Mouse (Mus musculus) intestine, postnatal 0 days (tissue): Measurements from ENCODE around the gene Skor1. TPM values are rescaled to one million over a fixed set of nuclear protein-coding genes. Genes with fewer than 3 reads are reported as not detected.

Experiments
- ATAC-seq: fragments of 200-750 bp; cut with Nextera tagmentation; 2 replicates; pipeline ENCODE4 v1.8.0; 2017; ENCODE audit warnings: mild to moderate bottlenecking, moderate TSS enrichment, moderate library complexity
- H3K27ac ChIP-seq: fragments of 300-500 bp; sonication (generic); 2 replicates; pipeline ENCODE4 v1.5.1; 2014; ENCODE audit warnings: mild to moderate bottlenecking, low read depth, low read length, moderate library complexity
- H3K27me3 ChIP-seq: fragments of 300-500 bp; sonication (generic); replicated peaks from 2 replicates; pipeline ENCODE4 v1.6.1; 2014; ENCODE audit warnings: low read length, mixed read lengths; ENCODE audit not compliant: control insufficient read depth, insufficient read depth
- H3K36me3 ChIP-seq: fragments of 300-500 bp; sonication (generic); 2 replicates; pipeline ENCODE4 v1.6.1; 2014; ENCODE audit warnings: mild to moderate bottlenecking, moderate library complexity; ENCODE audit not compliant: control insufficient read depth, insufficient read depth
- H3K4me1 ChIP-seq: fragments of 300-500 bp; sonication (generic); replicated peaks from 2 replicates; pipeline ENCODE4 v1.6.1; 2014; ENCODE audit warnings: antibody characterized with exemption, low read length, mixed read lengths; ENCODE audit not compliant: control insufficient read depth, insufficient read depth
- H3K4me2 ChIP-seq: fragments of 300-500 bp; sonication (generic); replicated peaks from 2 replicates; pipeline ENCODE4 v1.6.1; 2014; ENCODE audit warnings: low read depth, mild to moderate bottlenecking, moderate library complexity
- H3K4me3 ChIP-seq: fragments of 300-500 bp; sonication (generic); 2 replicates; pipeline ENCODE4 v1.5.1; 2014; ENCODE audit warnings: low read depth, low read length
- H3K9ac ChIP-seq: fragments of 300-500 bp; sonication (generic); 2 replicates; pipeline ENCODE4 v1.6.1; 2014; ENCODE audit warnings: mild to moderate bottlenecking, low read depth, low read length
- H3K9me3 ChIP-seq: fragments of 300-500 bp; sonication (generic); 2 replicates; pipeline ENCODE4 v1.6.1; 2016; ENCODE audit warnings: mixed run types; ENCODE audit not compliant: control insufficient read depth
- CTCF ChIP-seq: sonication (generic); IDR thresholded peaks from 2 replicates; pipeline ENCODE4 v1.5.1; 2016; ENCODE audit warnings: low read depth, mild to moderate bottlenecking, control low read depth, antibody characterized with exemption, moderate library complexity
- WGBS: fragments of 180-500 bp; shearing (Covaris S2); extraction: QIAGEN DNeasy Blood & Tissue Kit; methylation state at CpG from one replicate; pipeline ENCODE4 v1.1.7; 2014; 5-methylcytosine and 5-hydroxymethylcytosine counted together
- polyA plus RNA-seq: library from polyadenylated mRNA; unstranded; fragments of >200 nt; fragmentation: Nextera tagmentation; extraction: Ambion mirVana; gene quantifications from 2 replicates; pipeline ENCODE4 v1.2.1, GENCODE M21; 2015

The Skor1 gene
- polyA plus RNA-seq, 1 experiment from 2014 or later, result not detected

DNA sequence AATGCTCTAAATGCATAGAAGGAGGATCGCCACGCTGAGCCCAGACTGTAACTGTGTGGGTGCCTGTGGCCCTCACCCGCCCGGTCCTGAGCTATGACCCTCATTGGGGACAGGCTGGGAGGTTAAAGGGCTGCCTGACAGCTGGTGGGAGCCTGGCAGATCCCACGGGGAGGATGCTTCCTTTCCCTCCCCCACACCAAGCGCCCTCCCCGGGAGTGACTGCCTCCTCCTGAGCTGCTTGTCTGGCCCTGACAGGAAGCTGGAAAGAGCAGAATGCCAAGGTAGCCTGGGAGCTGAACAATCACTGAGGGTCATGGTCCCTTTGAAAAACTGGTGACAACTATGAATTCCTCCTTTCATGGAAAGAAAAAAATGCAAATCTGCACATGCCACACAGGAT, 38.5 kb upstream of the Skor1 start:
- Histone ChIP-seq H3K4me1 (peaks cover 4% of the 10 kb centered on the region), H3K27me3 (no peaks in the 10 kb centered on the region), H3K9me3 (no peaks in the 10 kb centered on the region), H3K4me3 (no peak overlapping the region), H3K9ac (no peak overlapping the region), H3K36me3 (peaks cover 6% of the 10 kb centered on the region; the same call in 1 of the 2 replicates), H3K27ac (no peak overlapping the region), H3K4me2 (no peak overlapping the region)
- no peak for ATAC-seq
- no peak for TF ChIP-seq CTCF
- WGBS, result 52% methylated on average over 7 of the region's 7 CpGs

DNA sequence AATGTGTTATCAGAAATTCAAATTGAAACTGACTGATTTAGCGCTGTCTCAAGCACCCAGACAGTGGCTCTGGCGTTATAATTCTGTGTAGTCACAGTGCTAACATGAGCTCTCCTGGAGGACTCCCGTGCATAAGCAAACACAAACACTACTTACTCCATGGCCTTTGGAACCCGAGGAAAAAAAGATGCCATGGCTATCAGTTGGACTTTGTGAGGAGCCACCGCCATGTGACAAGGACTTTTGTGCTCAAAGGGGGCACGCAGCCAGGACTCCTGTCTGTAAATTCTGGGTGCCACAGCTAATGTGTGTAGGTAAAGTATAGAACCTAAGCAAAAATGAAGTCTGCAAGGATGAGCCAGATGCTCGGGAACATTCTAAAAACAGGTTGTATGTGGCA, 36.5 kb upstream of the Skor1 start:
- WGBS, result 45% methylated on average over 7 of the region's 7 CpGs
- no peak overlapping the region for H3K27ac ChIP-seq
- peaks cover 1% of the 10 kb centered on the region; the same call in 1 of the 2 replicates for H3K36me3 ChIP-seq
- TF ChIP-seq CTCF, result no peak
- no peaks in the 10 kb centered on the region for H3K9me3 ChIP-seq
- H3K4me2 ChIP-seq, result no peak overlapping the region
- no peaks in the 10 kb centered on the region for H3K27me3 ChIP-seq
- peaks cover 4% of the 10 kb centered on the region for H3K4me1 ChIP-seq
- no peak for ATAC-seq
- H3K4me3 ChIP-seq, result no peak overlapping the region
- H3K9ac ChIP-seq, result no peak overlapping the region

DNA sequence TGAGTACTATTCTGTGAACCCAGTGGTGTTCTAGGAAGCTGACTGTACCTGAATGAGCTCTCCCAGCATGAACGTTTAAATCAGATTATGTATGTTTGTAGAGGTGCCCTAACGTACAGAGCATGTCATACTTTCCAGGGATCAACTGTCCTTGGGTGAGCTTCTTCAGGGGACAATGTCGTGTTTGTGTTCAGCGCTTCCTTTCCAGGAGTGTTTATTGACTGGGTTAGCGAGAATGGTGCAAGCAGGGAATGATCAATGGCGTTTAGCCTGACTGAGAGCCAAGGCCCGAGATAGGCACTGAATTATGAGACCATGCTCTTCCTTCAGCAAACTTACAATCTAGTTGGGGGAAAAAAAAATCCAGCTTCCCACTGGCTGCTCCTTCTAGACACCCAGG, 35.1 kb upstream of the Skor1 start:
- H3K9me3 ChIP-seq, result no peaks in the 10 kb centered on the region
- peaks cover 4% of the 10 kb centered on the region; the same call in 1 of the 2 replicates for H3K36me3 ChIP-seq
- no peak overlapping the region for H3K4me2 ChIP-seq
- H3K27me3 ChIP-seq, result no peaks in the 10 kb centered on the region
- no peak for ATAC-seq
- H3K27ac ChIP-seq, result no peak overlapping the region
- no peak overlapping the region for H3K9ac ChIP-seq
- WGBS, result 56% methylated on average over 7 of the region's 7 CpGs
- peaks cover 4% of the 10 kb centered on the region for H3K4me1 ChIP-seq
- no peak for TF ChIP-seq CTCF
- H3K4me3 ChIP-seq, result no peak overlapping the region

DNA sequence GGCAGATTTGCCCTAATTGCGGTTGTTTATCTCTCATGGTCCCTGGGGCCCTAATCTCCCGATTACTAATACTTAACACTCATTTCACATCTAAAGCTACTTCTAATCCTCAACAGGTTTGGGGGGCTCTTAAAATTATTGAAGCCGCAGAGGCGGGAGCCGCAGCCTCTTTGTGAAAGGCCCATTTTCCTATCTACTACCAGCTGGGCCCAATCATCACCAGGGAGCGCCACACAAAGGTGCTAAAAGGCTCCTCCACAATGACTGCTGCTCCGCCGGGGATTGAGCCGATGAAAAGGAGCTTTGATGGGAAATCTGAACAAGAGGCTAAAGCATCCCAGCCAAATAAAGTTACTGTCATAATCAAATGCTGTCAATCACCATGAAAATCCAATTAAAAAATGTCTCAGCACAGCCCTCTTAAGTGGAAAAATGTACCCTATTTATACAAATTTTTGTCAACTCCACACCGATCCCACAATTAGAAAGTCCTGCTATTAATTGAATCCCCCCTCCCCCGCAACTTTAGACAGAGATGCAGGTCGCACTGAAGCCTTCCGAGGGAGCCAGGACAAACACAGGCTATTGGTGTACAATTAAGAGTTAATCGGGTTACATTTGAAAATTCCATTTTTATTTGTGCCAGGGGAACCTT, 33.7 kb upstream of the Skor1 start:
- Histone ChIP-seq H3K27ac (no peak overlapping the region), H3K9me3 (no peaks in the 10 kb centered on the region), H3K36me3 (peaks cover 4% of the 10 kb centered on the region; the same call in 1 of the 2 replicates), H3K27me3 (no peaks in the 10 kb centered on the region), H3K4me3 (no peak overlapping the region), H3K4me1 (peaks cover 4% of the 10 kb centered on the region), H3K4me2 (no peak overlapping the region), H3K9ac (no peak overlapping the region)
- WGBS, result 73% methylated on average over 14 of the region's 14 CpGs
- ATAC-seq, result no peak
- TF ChIP-seq CTCF, result no peak

DNA sequence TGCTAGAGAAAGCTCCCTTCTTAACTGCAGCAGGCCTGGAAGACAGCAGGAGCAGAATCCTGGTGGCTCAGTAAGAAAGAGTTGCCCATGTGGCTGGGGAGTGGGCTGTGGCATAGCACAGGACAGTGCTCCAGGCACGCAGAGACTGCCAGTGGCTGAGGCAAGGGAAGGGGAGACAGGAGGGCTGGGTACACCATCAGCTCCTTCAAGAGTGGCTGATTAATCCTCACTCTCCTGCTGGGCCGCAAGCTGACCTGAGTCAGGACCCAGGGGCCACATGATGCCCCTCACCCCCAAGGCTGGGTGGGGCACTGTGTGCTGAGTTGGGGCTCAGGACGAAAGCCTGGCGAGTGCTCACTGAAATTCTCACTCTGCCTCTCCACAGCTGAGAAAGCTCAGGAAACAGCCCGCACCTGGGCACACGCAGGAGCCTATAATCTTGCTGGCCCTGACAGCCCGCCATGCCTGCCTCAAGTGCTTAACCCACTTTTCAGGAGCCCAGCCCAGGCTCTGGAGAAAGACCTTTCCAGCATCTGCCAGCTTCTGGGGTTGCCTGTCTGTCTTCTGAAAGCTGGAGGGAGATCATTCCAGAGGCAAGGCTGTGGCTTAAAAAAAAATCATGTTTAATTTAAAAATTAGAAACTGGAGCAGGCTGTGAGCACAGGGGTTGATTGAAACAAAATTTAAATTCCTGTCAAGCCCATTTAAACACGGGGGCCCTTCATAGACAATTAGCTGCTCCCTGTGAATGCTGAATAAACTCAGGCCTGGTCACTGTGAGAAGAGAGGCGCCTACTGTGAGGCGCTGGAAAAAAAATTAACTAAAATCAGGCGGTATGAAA, 32.8 kb upstream of the Skor1 start:
- no peaks in the 10 kb centered on the region for H3K27me3 ChIP-seq
- H3K4me2 ChIP-seq, result no peak overlapping the region
- 80% methylated on average over 11 of the region's 11 CpGs for WGBS
- no peak for ATAC-seq
- H3K9me3 ChIP-seq, result no peaks in the 10 kb centered on the region
- H3K4me1 ChIP-seq, result peaks cover 4% of the 10 kb centered on the region; the same call in 1 of the 2 replicates
- H3K9ac ChIP-seq, result no peak overlapping the region
- no peak for TF ChIP-seq CTCF
- H3K4me3 ChIP-seq, result no peak overlapping the region
- peaks cover 4% of the 10 kb centered on the region; the same call in 1 of the 2 replicates for H3K36me3 ChIP-seq
- no peak overlapping the region for H3K27ac ChIP-seq

DNA sequence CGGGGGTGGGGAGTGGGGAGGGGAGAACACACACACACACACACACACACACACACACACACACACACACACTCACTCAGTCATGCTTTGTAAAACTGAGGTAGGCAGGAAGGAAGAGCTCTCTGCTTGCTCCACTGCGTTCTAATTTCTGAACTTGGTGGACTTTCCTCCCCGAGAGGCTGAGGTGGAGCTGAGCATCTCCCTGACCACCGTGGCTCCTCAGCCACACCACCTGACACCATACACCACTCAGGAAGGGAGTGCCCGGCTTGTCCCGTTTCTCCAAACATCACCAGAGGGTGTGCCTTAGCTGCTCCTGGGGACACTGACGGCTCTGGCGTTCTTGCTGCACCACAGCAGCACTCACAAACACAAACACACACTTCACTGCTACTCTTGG, 29.5 kb upstream of the Skor1 start:
- H3K27me3 ChIP-seq, result no peaks in the 10 kb centered on the region
- ATAC-seq, result no peak
- H3K9me3 ChIP-seq, result no peaks in the 10 kb centered on the region
- no peak overlapping the region for H3K27ac ChIP-seq
- no peak overlapping the region for H3K4me3 ChIP-seq
- H3K4me2 ChIP-seq, result no peak overlapping the region
- no peak for TF ChIP-seq CTCF
- H3K9ac ChIP-seq, result no peak overlapping the region
- H3K4me1 ChIP-seq, result no peaks in the 10 kb centered on the region; the same call in 1 of the 2 replicates
- peaks cover 10% of the 10 kb centered on the region; the same call in 1 of the 2 replicates for H3K36me3 ChIP-seq
- 69% methylated on average over 8 of the region's 8 CpGs for WGBS
